Mouse (Mus musculus): ENCODE measurements around the gene Fam13c.
"Not testable (repeated sequence)": the region's sequence is repeated elsewhere in the genome, so short reads cannot be mapped to it uniquely, and the experiment has no call there.

Fam13c gene

GRCm38 (mm10) chr10:70439676-70440521 is at the start of gene Fam13c:
Gene Fam13c, plus strand, starts transcription at chr10:70440481.
- DNase-seq, result peak; percentile 46

- no peak for DNase-seq
Measured at GRCm38 (mm10) chr10:70395900-70396299, 44.4 kb upstream of the Fam13c start.

DNA sequence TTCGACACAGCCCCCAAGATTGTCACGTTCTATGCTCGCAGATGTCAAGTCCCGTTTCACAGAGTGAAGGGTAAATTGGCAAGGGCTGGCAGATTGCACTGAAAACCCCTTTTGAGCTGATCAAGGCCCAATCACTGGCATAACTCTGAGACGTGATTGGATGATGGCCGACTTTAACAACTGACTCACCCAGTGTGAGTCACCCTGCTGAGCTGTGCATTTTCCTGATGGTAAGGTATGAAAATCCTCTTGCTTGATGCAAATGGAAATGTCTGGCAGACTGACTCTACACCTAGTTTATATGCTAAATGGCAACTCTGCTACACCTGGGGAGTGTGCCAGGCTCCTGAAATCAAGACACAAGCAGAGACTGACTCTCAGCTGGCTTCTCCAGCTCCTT is 42.1 kb upstream of the Fam13c start:
- DNase-seq, result peak; percentile 66

DNA sequence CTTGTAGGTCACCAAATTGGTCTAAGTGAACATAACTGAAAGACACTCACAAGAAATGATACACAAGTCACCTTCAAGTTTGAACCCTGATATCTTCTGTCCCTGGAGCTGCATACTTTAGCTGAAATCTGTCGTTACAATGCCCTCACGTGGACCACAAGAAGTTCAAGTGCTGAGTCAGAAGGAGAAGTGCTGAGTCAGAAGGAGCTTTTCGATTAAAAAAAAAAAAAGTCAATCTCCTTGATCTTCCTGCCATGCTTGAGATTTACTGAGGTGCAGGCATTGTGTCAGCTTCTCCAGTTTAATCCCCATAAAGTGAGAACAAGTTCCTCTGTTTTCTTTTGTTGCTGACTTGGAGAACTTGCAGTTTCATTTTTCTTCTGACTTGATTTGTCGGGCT is 38.3 kb upstream of the Fam13c start:
- no peak for DNase-seq

DNA sequence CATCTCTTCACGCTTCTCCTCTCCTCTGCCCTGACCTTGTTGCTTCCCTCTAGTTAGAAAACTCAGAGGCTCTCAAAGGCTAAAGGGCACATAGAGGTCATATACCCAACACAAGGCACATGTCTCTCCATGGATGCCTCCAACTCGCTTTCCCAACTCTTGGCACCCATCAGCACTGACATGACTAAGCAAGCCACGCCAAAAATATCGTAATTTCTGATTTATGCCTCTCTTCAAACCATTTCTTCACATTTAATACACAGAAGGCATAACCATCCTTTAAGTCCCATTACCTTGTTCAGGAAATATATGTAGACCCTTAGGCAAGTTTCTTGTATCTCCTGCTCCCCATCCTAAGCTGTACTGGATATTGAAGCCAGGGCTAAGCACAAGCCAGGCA is 37.6 kb upstream of the Fam13c start:
- no peak for DNase-seq

DNA sequence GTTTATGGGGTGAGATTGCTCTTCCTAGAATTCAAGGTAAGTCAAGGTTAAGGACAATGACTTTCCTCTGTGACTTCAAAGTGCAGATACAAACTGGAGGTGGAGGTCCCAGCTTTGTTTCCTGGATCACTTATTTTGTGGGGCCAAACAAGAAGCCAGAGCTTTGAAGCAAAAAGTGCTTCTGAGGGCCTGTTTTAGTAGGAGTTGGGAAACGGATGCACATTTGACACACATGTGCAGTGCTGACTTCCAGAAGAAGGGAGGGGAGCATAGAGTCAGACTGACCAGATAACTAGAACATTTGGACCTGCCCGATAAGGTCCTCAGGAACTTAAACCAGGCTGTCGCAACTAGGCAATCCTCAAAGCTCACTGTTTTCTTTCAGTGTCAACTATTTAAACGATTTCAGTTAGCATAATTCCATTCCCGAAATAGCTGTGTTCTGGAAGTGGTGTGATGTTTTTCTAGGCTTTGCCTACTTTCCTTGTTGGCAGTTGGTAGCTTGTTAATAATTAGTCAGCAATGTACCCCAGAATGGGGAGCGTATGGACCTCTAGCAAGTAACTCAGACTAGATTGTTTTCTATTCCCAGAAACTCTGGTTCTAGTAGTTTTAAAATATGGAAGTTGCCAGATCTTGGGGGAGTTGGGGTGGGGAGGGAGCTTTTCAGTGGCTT is 22.3 kb upstream of the Fam13c start:
- DNase-seq, result no peak

GRCm38 (mm10) chr10:70419282-70420264 is 20.7 kb upstream of the Fam13c start:
- DNase-seq, result no peak

DNA sequence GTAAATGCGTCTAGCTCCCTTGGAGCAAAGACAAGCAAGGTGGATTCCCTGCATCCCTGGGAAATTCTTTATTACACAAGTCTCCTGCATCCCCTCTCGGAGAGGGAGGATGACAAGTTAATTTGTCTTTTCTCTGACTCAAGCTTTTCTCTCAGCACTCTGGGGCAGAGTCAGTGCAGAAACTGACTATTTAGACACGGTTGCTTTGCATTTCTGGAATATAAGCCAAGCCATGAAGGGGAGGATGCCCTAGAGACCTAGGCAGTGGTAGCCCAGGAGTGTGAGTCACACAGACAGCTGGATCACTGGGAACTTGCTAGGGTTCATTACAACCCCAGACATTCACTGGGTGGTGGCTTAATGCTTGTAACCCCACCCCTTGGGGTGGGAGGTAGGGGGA is 13.9 kb upstream of the Fam13c start:
- no peak for DNase-seq

GRCm38 (mm10) chr10:70428121-70428662 is 12.1 kb upstream of the Fam13c start:
- peak; percentile 45 for DNase-seq

DNA sequence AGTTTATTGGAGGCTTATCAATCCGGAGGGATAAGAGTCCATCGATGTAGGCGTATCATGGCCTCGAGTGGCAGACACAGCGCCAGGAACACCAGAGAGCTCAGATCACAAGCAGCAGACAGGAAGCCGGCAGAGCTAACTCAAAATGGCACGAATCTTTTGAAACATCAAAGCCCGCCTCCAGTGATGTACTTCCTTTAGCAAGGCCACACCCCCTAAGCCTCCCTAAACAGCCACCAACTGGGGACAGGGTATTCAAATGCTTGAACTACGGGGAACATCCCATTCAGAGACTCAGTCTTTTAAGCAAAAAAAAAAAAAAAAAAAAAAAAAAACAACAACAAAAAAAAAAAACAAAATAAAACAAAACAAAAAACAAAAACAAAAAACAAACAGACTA is 10.9 kb upstream of the Fam13c start:
- DNase-seq, result no peak

- DNase-seq, result no peak
Measured at GRCm38 (mm10) chr10:70433334-70433733, 6.9 kb upstream of the Fam13c start.

- DNase-seq, result not testable (repeated sequence)
Measured at GRCm38 (mm10) chr10:70433736-70434135, 6.5 kb upstream of the Fam13c start.

GRCm38 (mm10) chr10:70436656-70437055 is 3.6 kb upstream of the Fam13c start:
- DNase-seq, result no peak

GRCm38 (mm10) chr10:70437289-70437688 is 3.0 kb upstream of the Fam13c start:
- no peak for DNase-seq

- DNase-seq, result peak; percentile 77
Measured at GRCm38 (mm10) chr10:70440639-70441461, 569 bp downstream of the Fam13c start.

GRCm38 (mm10) chr10:70442156-70442555 is 1.9 kb downstream of the Fam13c start:
- no peak for DNase-seq

DNA sequence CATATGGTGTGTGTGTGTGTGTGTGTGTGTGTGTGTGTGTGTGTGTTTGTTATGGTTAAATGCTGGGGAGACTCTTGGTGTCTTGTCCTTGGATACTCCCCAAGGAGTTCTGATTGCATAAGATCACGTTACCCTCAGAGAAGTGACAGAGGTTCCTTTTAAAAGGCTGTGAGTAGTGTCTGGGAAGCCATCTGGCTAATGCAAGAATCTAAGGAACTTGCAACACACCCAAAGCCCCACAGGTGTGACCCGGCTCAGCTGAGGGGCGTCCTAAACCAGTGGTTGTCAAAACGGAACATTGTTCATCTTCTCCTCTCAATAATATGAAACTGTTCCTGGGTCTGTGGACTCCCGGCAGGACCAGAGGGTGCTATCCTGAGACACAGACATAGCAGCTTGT is 2.3 kb downstream of the Fam13c start:
- DNase-seq, result no peak

- DNase-seq, result no peak
Measured at GRCm38 (mm10) chr10:70447787-70448186, 7.5 kb downstream of the Fam13c start.

GRCm38 (mm10) chr10:70449206-70449605 is 8.9 kb downstream of the Fam13c start:
- DNase-seq, result no peak

- peak; percentile 58 for DNase-seq
Measured at GRCm38 (mm10) chr10:70455886-70456305, 15.6 kb downstream of the Fam13c start.

GRCm38 (mm10) chr10:70458574-70459263 is 18.4 kb downstream of the Fam13c start:
- no peak for DNase-seq
